Mouse (Mus musculus) cerebellum, adult 2 months (tissue): ENCODE data around the gene Tex22.

Source experiments
- CTCF ChIP-seq: fragments of 200-500 bp; IDR thresholded peaks from 2 replicates; pipeline ENCODE4 v1.5.1; 2011; ENCODE audit warnings: low read depth, mild to moderate bottlenecking, control low read depth, low read length, moderate library complexity, borderline replicate concordance; ENCODE audit not compliant: insufficient read depth
- POLR2A ChIP-seq: fragments of 200-500 bp; IDR thresholded peaks from 2 replicates; pipeline ENCODE4 v1.6.1; 2011; ENCODE audit warnings: low read length, control low read depth, borderline replicate concordance; ENCODE audit not compliant: insufficient read depth

DNA sequence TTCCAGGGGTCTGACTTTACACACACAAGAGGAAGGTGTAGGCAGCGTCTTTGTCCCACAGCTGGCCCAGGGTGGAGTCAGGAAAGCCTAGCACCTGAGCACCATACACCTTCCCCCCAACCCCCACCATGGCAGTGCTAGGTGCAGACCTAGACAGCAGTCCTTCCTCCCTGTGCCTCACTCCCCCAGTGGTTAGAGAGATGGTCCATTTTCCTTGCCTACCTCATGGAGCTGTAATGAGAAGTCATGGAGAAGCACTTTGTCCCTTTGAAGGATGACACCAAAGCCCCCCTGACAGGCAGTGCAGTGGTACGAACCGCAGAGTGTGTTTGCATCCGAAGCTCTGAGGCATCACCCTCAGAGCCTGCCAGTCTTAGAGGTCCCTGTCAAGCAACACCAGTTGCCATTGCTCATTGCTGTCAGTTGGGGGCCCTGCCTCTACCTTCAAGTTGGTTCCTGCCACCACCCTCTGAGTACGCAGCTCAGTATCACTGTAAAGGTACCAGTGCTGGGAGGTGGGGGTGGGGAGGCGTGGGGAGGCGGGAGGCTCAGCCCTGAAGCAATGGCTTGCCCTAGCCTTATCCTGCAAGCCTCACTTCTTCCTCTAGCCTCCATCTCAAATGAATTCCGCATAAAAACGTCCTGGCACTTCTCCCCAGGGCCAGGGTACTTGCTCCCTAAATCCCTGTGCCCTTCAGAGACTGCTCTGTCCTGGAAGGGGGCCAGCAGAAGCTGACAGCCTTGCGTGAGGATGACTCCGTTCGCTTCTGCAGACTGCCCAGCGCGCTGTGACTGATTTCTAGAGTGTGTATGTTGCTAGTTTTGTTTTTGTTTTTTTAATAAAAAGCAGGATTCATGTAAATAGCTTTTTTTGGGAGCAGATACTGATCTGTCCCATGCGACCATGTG is 628 bp upstream of the Tex22 start:
- no peak for TF ChIP-seq CTCF
- TF ChIP-seq POLR2A, result no peak
